Mouse (Mus musculus): ENCODE data around the gene Gm10401. TPM values are rescaled to one million over a fixed set of nuclear protein-coding genes. Genes with fewer than 3 reads are reported as not detected.

Gene Gm10401
- total RNA-seq (2022) = not detected

GRCm38 (mm10) chr5:115098195-115098594 is at the start of gene Gm10401:
Gene Gm10401, minus strand, starts transcription at chr5:115098295.
- no peak for DNase-seq (ENCODE audit: low spot score in 2 of 2)

GRCm38 (mm10) chr5:115147388-115147787 is 49.3 kb upstream of the Gm10401 start:
- DNase-seq (ENCODE audit: low spot score in 2 of 2) = no peak

- DNase-seq (ENCODE audit: low spot score in 2 of 2) = no peak
Observed at GRCm38 (mm10) chr5:115146747-115147130, 48.6 kb upstream of the Gm10401 start.

GRCm38 (mm10) chr5:115145976-115146746 is 48.1 kb upstream of the Gm10401 start:
- no peak for DNase-seq (ENCODE audit: low spot score in 2 of 2)

- no peak for DNase-seq (ENCODE audit: low spot score in 2 of 2)
Observed at GRCm38 (mm10) chr5:115145253-115145968, 47.3 kb upstream of the Gm10401 start.

GRCm38 (mm10) chr5:115144471-115144870 is 46.4 kb upstream of the Gm10401 start:
- no peak for DNase-seq (ENCODE audit: low spot score in 2 of 2)

- DNase-seq (ENCODE audit: low spot score in 2 of 2) = no peak
Observed at GRCm38 (mm10) chr5:115143552-115143951, 45.5 kb upstream of the Gm10401 start.

- DNase-seq (ENCODE audit: low spot score in 2 of 2) = no peak
Observed at GRCm38 (mm10) chr5:115142166-115142697, 44.1 kb upstream of the Gm10401 start.

GRCm38 (mm10) chr5:115140726-115141125 is 42.6 kb upstream of the Gm10401 start:
- no peak for DNase-seq (ENCODE audit: low spot score in 2 of 2)

GRCm38 (mm10) chr5:115139124-115139523 is 41.0 kb upstream of the Gm10401 start:
- no peak for DNase-seq (ENCODE audit: low spot score in 2 of 2)

GRCm38 (mm10) chr5:115134234-115135165 is 36.4 kb upstream of the Gm10401 start, which contains the start of gene Unc119b:
Gene Unc119b, minus strand, starts transcription at chr5:115134975.
- DNase-seq (ENCODE audit: low spot score in 2 of 2) = peak; percentile 66 to 78

- no peak for DNase-seq (ENCODE audit: low spot score in 2 of 2)
Observed at GRCm38 (mm10) chr5:115133358-115134066, 35.4 kb upstream of the Gm10401 start.

- DNase-seq (ENCODE audit: low spot score in 2 of 2) = no peak
Observed at GRCm38 (mm10) chr5:115132465-115132864, 34.4 kb upstream of the Gm10401 start.

GRCm38 (mm10) chr5:115129328-115129727 is 31.2 kb upstream of the Gm10401 start:
- no peak for DNase-seq (ENCODE audit: low spot score in 2 of 2)

- no peak for DNase-seq (ENCODE audit: low spot score in 2 of 2)
Observed at GRCm38 (mm10) chr5:115127421-115128179, 29.5 kb upstream of the Gm10401 start.

GRCm38 (mm10) chr5:115126578-115127312 is 28.6 kb upstream of the Gm10401 start:
- no peak for DNase-seq (ENCODE audit: low spot score in 2 of 2)

GRCm38 (mm10) chr5:115125211-115125871 is 27.2 kb upstream of the Gm10401 start:
- peak; percentile 81 to 83 for DNase-seq (ENCODE audit: low spot score in 2 of 2)

GRCm38 (mm10) chr5:115124690-115125089 is 26.6 kb upstream of the Gm10401 start:
- no peak for DNase-seq (ENCODE audit: low spot score in 2 of 2)

- DNase-seq (ENCODE audit: low spot score in 2 of 2) = no peak
Observed at GRCm38 (mm10) chr5:115120978-115121377, 22.9 kb upstream of the Gm10401 start.
